Mouse (Mus musculus) stomach, postnatal 0 days (tissue): ENCODE measurements around the gene Zbtb39.

Experiments used
- CTCF ChIP-seq: IDR thresholded peaks from 2 replicates; pipeline ENCODE4 v1.5.1; 2016; ENCODE audit warnings: antibody characterized with exemption, low read depth, mild to moderate bottlenecking, moderate library complexity
- EP300 ChIP-seq: optimal IDR thresholded peaks from 2 replicates; pipeline ENCODE3; 2016; ENCODE audit warnings: antibody characterized with exemption

DNA sequence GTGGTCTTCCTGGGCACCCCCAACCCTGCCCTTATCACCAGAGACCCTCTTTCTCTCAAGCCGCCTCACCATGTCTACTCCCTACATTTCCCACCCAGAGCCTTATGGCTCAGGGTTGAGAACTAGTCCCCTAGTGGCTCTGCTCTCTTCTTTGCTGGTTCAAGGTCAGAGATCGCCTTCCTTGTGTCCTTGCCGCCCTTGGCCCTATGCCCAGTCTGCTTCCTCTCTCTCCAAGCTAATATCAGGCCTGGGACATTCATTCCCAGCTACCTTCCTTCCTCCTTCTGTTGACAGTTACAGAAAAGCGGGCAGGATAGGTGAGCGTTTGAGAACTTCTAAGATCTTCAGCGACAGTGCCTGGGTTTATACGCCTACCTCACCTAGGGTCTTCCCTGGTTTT lies 31.6 kb upstream of the Zbtb39 start:
- TF ChIP-seq CTCF (no peak), EP300 (no peak)
